Mouse (Mus musculus): ENCODE data around the gene Ptov1.

- TF ChIP-seq EP300 (IDR thresholded peaks at IDR 0.05; ENCODE audit: low read depth) (no peak), CTCF (IDR thresholded peaks at IDR 0.05; ENCODE audit: low read depth) (no peak)
These were observed 18.6 kb downstream of the Ptov1 start for GRCm38 (mm10) chr7:44850789-44851624.
